Mouse (Mus musculus): ENCODE measurements at regions not wholly inside any gene's neighbourhood (a gene's known extent, or its start where the extent isn't known, plus 50 kb on each side); places are given as distances from the start of the nearest gene placed in this dataset.
"Not testable (repeated sequence)": the region's sequence is repeated elsewhere in the genome, so short reads cannot be mapped to it uniquely, and the experiment has no call there.

GRCm38 (mm10) chr17:13432256-13432655 lies 77.9 kb downstream of the Tcp10c start:
- DNase-seq: not testable (repeated sequence)

- DNase-seq: not testable (repeated sequence)
Observed at GRCm38 (mm10) chr17:13434146-13434545, 79.8 kb downstream of the Tcp10c start.

GRCm38 (mm10) chr17:13438790-13439189 lies 84.4 kb downstream of the Tcp10c start:
- not testable (repeated sequence) for DNase-seq

GRCm38 (mm10) chr17:13440708-13441530 lies 86.5 kb downstream of the Tcp10c start:
- DNase-seq: not testable (repeated sequence)

GRCm38 (mm10) chr17:13442229-13442628 lies 87.9 kb downstream of the Tcp10c start:
- DNase-seq: not testable (repeated sequence)

GRCm38 (mm10) chr17:13456869-13457600 lies 102.7 kb downstream of the Tcp10c start:
- DNase-seq: not testable (repeated sequence)

GRCm38 (mm10) chr17:13457942-13458341 lies 103.6 kb downstream of the Tcp10c start:
- not testable (repeated sequence) for DNase-seq

- DNase-seq: not testable (repeated sequence)
Observed at GRCm38 (mm10) chr17:13458814-13459213, 104.4 kb downstream of the Tcp10c start.

- DNase-seq: not testable (repeated sequence)
Observed at GRCm38 (mm10) chr17:13462663-13463062, 108.3 kb downstream of the Tcp10c start.

GRCm38 (mm10) chr17:13465822-13466221 lies 111.5 kb downstream of the Tcp10c start:
- DNase-seq: not testable (repeated sequence)

- not testable (repeated sequence) for DNase-seq
Observed at GRCm38 (mm10) chr17:13469867-13470380, 115.6 kb downstream of the Tcp10c start.

- DNase-seq: peak; percentile 89 to 94
Observed at GRCm38 (mm10) chr17:13472460-13473062, 118.2 kb downstream of the Tcp10c start.

GRCm38 (mm10) chr17:13474310-13475094 lies 120.1 kb downstream of the Tcp10c start:
- DNase-seq: no peak

GRCm38 (mm10) chr17:13478866-13479571 lies 124.6 kb downstream of the Tcp10c start:
- DNase-seq: peak; percentile 71 to 72

- DNase-seq: peak; percentile 65 to 66
Observed at GRCm38 (mm10) chr17:13479572-13480063, 125.2 kb downstream of the Tcp10c start.

- DNase-seq: no peak
Observed at GRCm38 (mm10) chr17:13481445-13482085, 127.2 kb downstream of the Tcp10c start.

- no peak for DNase-seq
Observed at GRCm38 (mm10) chr17:13482136-13482535, 127.8 kb downstream of the Tcp10c start.

GRCm38 (mm10) chr17:13487291-13488215 lies 133.2 kb downstream of the Tcp10c start:
- DNase-seq: no peak

- no peak for DNase-seq
Observed at GRCm38 (mm10) chr17:13488608-13489324, 134.4 kb downstream of the Tcp10c start.

Data from cerebellum, postnatal 10 days (tissue).